Mouse (Mus musculus) intestine, postnatal 0 days (tissue): Measurements from ENCODE around the gene Gm17490. TPM values are rescaled to one million over a fixed set of nuclear protein-coding genes. Genes with fewer than 3 reads are reported as not detected.
"Not testable (repeated sequence)": the region's sequence is repeated elsewhere in the genome, so short reads cannot be mapped to it uniquely, and the experiment has no call there.

Experiments
- ATAC-seq: fragments of 200-750 bp; cut with Nextera tagmentation; 2 replicates; pipeline ENCODE4 v1.8.0; 2017; ENCODE audit warnings: mild to moderate bottlenecking, moderate TSS enrichment, moderate library complexity
- H3K27ac ChIP-seq: fragments of 300-500 bp; sonication (generic); 2 replicates; pipeline ENCODE4 v1.5.1; 2014; ENCODE audit warnings: mild to moderate bottlenecking, low read depth, low read length, moderate library complexity
- H3K27me3 ChIP-seq: fragments of 300-500 bp; sonication (generic); replicated peaks from 2 replicates; pipeline ENCODE4 v1.6.1; 2014; ENCODE audit warnings: low read length, mixed read lengths; ENCODE audit not compliant: control insufficient read depth, insufficient read depth
- H3K36me3 ChIP-seq: fragments of 300-500 bp; sonication (generic); 2 replicates; pipeline ENCODE4 v1.6.1; 2014; ENCODE audit warnings: mild to moderate bottlenecking, moderate library complexity; ENCODE audit not compliant: control insufficient read depth, insufficient read depth
- H3K4me1 ChIP-seq: fragments of 300-500 bp; sonication (generic); replicated peaks from 2 replicates; pipeline ENCODE4 v1.6.1; 2014; ENCODE audit warnings: antibody characterized with exemption, low read length, mixed read lengths; ENCODE audit not compliant: control insufficient read depth, insufficient read depth
- H3K4me2 ChIP-seq: fragments of 300-500 bp; sonication (generic); replicated peaks from 2 replicates; pipeline ENCODE4 v1.6.1; 2014; ENCODE audit warnings: low read depth, mild to moderate bottlenecking, moderate library complexity
- H3K4me3 ChIP-seq: fragments of 300-500 bp; sonication (generic); 2 replicates; pipeline ENCODE4 v1.5.1; 2014; ENCODE audit warnings: low read depth, low read length
- H3K9ac ChIP-seq: fragments of 300-500 bp; sonication (generic); 2 replicates; pipeline ENCODE4 v1.6.1; 2014; ENCODE audit warnings: mild to moderate bottlenecking, low read depth, low read length
- H3K9me3 ChIP-seq: fragments of 300-500 bp; sonication (generic); 2 replicates; pipeline ENCODE4 v1.6.1; 2016; ENCODE audit warnings: mixed run types; ENCODE audit not compliant: control insufficient read depth
- CTCF ChIP-seq: sonication (generic); IDR thresholded peaks from 2 replicates; pipeline ENCODE4 v1.5.1; 2016; ENCODE audit warnings: low read depth, mild to moderate bottlenecking, control low read depth, antibody characterized with exemption, moderate library complexity
- WGBS: fragments of 180-500 bp; shearing (Covaris S2); extraction: QIAGEN DNeasy Blood & Tissue Kit; methylation state at CpG from one replicate; pipeline ENCODE4 v1.1.7; 2014; 5-methylcytosine and 5-hydroxymethylcytosine counted together
- polyA plus RNA-seq: library from polyadenylated mRNA; unstranded; fragments of >200 nt; fragmentation: Nextera tagmentation; extraction: Ambion mirVana; gene quantifications from 2 replicates; pipeline ENCODE4 v1.2.1, GENCODE M21; 2015

Gm17490 gene
- polyA plus RNA-seq, 1 experiment from 2014 or later = not detected

DNA sequence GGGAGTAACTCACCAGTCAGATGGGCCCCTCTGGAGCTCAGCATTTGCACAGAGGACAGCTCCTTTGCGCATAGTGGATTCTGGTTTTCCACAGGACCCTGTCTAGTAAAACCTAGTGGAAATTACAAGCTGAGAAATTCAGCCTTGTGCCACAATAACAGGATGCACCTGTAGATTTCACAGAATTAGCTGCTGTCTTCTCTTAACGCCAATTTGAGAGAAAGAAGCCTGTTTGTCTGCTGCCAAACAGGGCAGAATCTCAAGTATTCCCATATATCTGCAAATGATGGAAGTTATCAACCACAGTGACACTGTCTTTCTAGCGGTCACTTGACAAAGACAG is 10.0 kb upstream of the Gm17490 start:
- Histone ChIP-seq H3K4me2 (no peak overlapping the region), H3K36me3 (no peaks in the 10 kb centered on the region), H3K9me3 (no peaks in the 10 kb centered on the region), H3K9ac (no peak overlapping the region), H3K4me1 (no peaks in the 10 kb centered on the region), H3K4me3 (no peak overlapping the region), H3K27ac (no peak overlapping the region), H3K27me3 (no peaks in the 10 kb centered on the region)
- ATAC-seq = no peak
- WGBS = 63% methylated on average over 3 of the region's 3 CpGs
- TF ChIP-seq CTCF = no peak

DNA sequence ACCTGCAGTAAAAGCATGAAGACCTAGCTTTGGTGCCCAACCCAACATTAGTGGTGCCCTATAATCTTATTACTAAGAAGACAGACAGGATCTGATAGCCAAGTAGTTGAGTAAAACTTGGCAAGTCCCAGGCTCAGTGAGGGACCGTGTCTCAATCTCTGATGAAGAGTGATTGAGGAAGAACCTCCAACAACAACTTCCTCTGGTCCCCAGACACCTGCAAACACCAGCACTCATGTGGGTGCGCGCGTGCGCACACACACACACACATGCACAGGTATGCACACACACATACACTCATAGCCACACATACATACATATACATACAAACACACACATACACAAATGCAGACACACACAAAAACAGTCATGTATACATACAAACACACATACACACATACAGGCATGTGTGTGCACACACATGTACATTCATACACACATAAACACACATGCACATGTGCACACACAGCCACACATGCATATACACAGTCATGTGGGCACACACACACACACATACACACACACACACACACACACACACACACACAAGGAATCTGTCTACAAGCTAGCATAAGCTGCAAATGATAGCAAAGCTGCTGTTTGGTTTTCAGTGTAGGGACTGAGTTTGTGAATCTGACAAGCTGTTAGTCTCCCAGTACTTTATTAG is 9.5 kb upstream of the Gm17490 start:
- TF ChIP-seq CTCF = no peak
- Histone ChIP-seq H3K27ac (no peak overlapping the region), H3K9ac (no peak overlapping the region), H3K4me1 (no peaks in the 10 kb centered on the region), H3K27me3 (no peaks in the 10 kb centered on the region), H3K4me2 (no peak overlapping the region), H3K36me3 (no peaks in the 10 kb centered on the region), H3K9me3 (no peaks in the 10 kb centered on the region), H3K4me3 (no peak overlapping the region)
- WGBS = 95% methylated on average over 5 of the region's 5 CpGs
- ATAC-seq = no peak

DNA sequence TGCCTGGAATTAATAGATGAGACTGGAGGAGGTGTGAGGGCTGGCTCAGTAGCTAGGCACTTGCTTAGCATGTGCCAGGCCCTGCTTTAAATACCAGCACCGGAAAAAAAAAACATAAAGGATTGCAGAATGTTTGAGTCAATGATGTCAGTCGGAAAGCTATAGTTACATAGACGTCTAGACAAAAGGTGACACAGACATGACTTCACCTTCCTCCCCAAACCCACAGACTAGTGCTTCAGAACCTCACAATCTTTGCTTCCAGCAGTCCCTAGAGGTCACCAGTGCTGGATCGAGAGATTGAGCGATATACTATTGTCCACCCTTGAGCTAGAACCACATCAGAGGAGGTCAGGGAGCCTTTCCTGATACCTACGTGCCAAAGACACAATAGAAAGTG is 9.0 kb upstream of the Gm17490 start:
- Histone ChIP-seq H3K4me3 (no peak overlapping the region), H3K36me3 (no peaks in the 10 kb centered on the region), H3K27ac (no peak overlapping the region), H3K4me1 (no peaks in the 10 kb centered on the region), H3K4me2 (no peak overlapping the region), H3K27me3 (no peaks in the 10 kb centered on the region), H3K9me3 (no peaks in the 10 kb centered on the region), H3K9ac (no peak overlapping the region)
- no peak for TF ChIP-seq CTCF
- no peak for ATAC-seq
- 87% methylated on average over 6 of the region's 6 CpGs for WGBS

DNA sequence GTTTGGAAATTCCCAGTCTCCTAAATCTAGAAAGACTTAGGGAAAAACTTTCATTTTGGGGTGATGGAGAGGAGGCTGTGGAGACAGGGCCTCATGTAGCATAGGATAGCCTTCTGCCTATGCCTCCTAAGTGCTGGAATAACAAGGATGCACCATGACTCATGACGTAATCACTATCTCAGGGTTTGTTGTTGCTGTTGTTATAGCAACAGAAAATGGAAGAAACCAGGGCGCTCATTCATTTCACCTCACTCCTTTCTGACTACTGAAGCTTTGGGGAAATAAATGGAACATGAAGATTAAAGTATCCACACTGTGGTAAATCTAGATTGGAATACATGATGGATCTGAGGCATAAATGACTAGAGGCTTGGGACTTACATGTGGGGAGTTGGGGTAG is 2.3 kb downstream of the Gm17490 start:
- no peak for ATAC-seq
- no peak overlapping the region for H3K4me2 ChIP-seq
- WGBS = 74% methylated on average over 2 of the region's 2 CpGs
- no peak overlapping the region for H3K27ac ChIP-seq
- H3K9ac ChIP-seq = no peak overlapping the region
- H3K4me1 ChIP-seq = no peaks in the 10 kb centered on the region
- no peaks in the 10 kb centered on the region for H3K36me3 ChIP-seq
- H3K27me3 ChIP-seq = no peaks in the 10 kb centered on the region
- no peaks in the 10 kb centered on the region for H3K9me3 ChIP-seq
- H3K4me3 ChIP-seq = no peak overlapping the region
- no peak for TF ChIP-seq CTCF

DNA sequence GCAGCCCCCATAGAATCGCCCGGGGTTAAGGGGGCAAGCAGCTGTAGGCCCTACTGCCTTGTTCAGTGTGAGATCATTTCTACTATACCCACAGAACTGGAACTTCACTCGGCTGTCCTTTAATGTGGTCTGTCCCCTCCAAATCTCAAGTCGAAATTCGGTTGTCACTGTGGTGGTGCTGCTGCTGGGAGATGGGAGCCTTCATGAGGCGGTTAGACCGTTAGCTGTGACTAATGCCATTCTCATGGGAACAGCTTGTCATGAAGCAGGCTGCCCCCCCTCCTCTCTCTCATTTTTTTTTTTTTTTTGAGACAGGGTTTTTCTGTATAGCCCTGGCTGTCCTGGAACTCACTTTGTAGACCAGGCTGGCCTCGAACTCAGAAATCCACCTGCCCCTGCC is 2.9 kb downstream of the Gm17490 start:
- WGBS = 92% methylated on average over 8 of the region's 8 CpGs
- Histone ChIP-seq H3K27ac (no peak overlapping the region), H3K4me2 (no peak overlapping the region), H3K27me3 (no peaks in the 10 kb centered on the region), H3K9me3 (no peaks in the 10 kb centered on the region), H3K4me1 (no peaks in the 10 kb centered on the region), H3K4me3 (no peak overlapping the region), H3K9ac (no peak overlapping the region), H3K36me3 (no peaks in the 10 kb centered on the region)
- TF ChIP-seq CTCF = no peak
- ATAC-seq = no peak

DNA sequence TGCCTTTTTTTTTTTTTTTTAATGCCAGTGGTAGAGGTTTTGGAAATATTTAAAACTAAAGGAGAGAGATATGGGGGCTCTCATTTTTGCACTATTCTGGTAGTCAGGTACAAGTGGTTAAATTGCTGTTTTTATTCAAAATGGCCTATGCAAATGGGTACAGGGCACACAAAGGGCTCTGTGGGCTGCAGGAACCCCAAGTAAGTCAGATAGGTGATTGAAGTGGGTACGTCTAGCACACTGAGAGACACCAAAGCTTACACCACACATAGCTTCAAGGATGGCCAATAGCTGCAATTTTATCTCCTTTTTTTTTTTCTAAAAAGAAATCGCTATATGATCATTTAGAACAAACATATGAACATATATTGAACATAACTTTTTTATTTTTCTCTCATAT is 6.5 kb downstream of the Gm17490 start:
- Histone ChIP-seq H3K4me1 (no peaks in the 10 kb centered on the region), H3K4me3 (no peak overlapping the region), H3K9ac (no peak overlapping the region), H3K27me3 (no peaks in the 10 kb centered on the region), H3K36me3 (no peaks in the 10 kb centered on the region), H3K4me2 (no peak overlapping the region), H3K27ac (no peak overlapping the region), H3K9me3 (no peaks in the 10 kb centered on the region)
- 80% methylated on average over 2 of the region's 2 CpGs for WGBS
- no peak for ATAC-seq
- no peak for TF ChIP-seq CTCF

DNA sequence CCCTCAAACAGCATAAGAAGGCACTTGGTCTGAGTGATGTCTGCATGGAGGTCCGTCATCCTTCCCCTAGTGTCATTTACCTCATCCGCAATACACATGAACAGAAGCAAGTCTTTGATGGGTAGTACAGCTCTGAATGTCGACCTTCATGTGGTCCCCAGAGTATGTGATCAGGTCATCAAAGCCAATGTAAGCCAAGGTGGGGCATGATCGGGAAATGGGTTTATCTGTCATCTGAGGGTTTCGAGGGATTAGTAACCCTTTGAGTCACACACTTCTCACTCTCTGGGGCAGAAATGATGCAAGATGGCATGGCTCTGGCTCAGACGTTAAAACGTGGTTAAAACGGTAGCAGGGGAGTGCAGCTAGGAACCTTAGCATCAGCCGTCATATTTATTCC is 9.2 kb downstream of the Gm17490 start:
- no peak overlapping the region for H3K4me3 ChIP-seq
- no peak overlapping the region for H3K4me2 ChIP-seq
- H3K36me3 ChIP-seq = no peaks in the 10 kb centered on the region
- no peaks in the 10 kb centered on the region for H3K9me3 ChIP-seq
- no peak for TF ChIP-seq CTCF
- ATAC-seq = no peak
- no peaks in the 10 kb centered on the region for H3K4me1 ChIP-seq
- WGBS = 90% methylated on average over 9 of the region's 9 CpGs
- H3K27ac ChIP-seq = no peak overlapping the region
- no peaks in the 10 kb centered on the region for H3K27me3 ChIP-seq
- H3K9ac ChIP-seq = no peak overlapping the region

DNA sequence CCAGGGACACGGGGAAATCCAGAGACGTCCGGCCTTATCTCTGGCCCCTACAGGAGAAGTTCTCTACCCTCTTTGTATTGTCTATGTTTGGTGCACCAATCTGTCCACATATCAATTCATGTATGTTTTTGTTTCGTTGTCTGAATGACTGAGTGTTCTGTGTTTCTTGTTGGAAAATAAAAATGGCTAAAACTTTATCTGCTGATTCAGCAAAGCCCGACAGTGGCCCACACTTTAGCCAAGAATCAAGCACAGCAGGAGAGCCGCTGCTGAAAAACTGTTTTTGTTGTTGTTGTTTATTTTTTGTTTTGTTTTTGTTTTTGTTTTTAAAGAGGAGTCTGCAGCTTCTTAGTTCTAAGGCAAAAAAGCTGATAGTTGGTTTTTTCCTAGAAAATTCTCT is 13.1 kb downstream of the Gm17490 start:
- not testable (repeated sequence) for ATAC-seq, H3K27ac ChIP-seq
- WGBS = 87% methylated on average over 6 of the region's 6 CpGs

DNA sequence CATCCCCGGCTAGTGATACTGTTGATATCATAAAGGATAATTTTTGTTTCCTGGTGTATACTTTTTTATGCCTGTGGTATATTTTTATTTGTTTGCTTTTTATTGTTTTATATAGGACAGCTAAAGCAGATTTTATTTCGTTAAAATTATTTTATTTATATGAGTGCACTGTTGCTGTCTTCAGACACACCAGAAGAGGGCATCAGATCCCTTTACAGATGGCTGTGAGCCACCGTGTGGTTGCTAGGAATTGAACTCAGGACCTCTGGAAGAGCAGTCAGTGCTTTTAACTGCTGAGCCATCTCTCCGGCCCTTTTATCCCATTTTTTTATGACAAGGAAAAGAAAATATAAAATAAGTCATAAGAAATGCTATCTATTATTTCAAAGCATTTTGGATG is 19.3 kb downstream of the Gm17490 start:
- 74% methylated on average over 4 of the region's 4 CpGs for WGBS
- not testable (repeated sequence) for H3K9ac ChIP-seq, H3K4me2 ChIP-seq, H3K4me3 ChIP-seq, H3K27me3 ChIP-seq, H3K27ac ChIP-seq, ATAC-seq, H3K36me3 ChIP-seq, H3K4me1 ChIP-seq, H3K9me3 ChIP-seq

More for the DNA sequence above, 13.1 kb downstream of the Gm17490 start:
- not testable (repeated sequence) for H3K4me3 ChIP-seq, H3K9me3 ChIP-seq, H3K4me1 ChIP-seq, H3K27me3 ChIP-seq, H3K4me2 ChIP-seq, H3K9ac ChIP-seq, H3K36me3 ChIP-seq
